Mouse (Mus musculus) intestine, postnatal 0 days (tissue): ENCODE measurements around the gene Eng. TPM values are rescaled to one million over a fixed set of nuclear protein-coding genes. Genes with fewer than 3 reads are reported as not detected.
A peak's percentile ranks its signal among the peaks of the same experiment; 100 is the strongest.

ENCODE experiments used
- ATAC-seq: fragments of 200-750 bp; cut with Nextera tagmentation; 2 replicates; pipeline ENCODE4 v1.8.0; 2017; ENCODE audit warnings: mild to moderate bottlenecking, moderate TSS enrichment, moderate library complexity
- H3K27ac ChIP-seq: fragments of 300-500 bp; sonication (generic); 2 replicates; pipeline ENCODE4 v1.5.1; 2014; ENCODE audit warnings: mild to moderate bottlenecking, low read depth, low read length, moderate library complexity
- H3K27me3 ChIP-seq: fragments of 300-500 bp; sonication (generic); replicated peaks from 2 replicates; pipeline ENCODE4 v1.6.1; 2014; ENCODE audit warnings: low read length, mixed read lengths; ENCODE audit not compliant: control insufficient read depth, insufficient read depth
- H3K36me3 ChIP-seq: fragments of 300-500 bp; sonication (generic); 2 replicates; pipeline ENCODE4 v1.6.1; 2014; ENCODE audit warnings: mild to moderate bottlenecking, moderate library complexity; ENCODE audit not compliant: control insufficient read depth, insufficient read depth
- H3K4me1 ChIP-seq: fragments of 300-500 bp; sonication (generic); replicated peaks from 2 replicates; pipeline ENCODE4 v1.6.1; 2014; ENCODE audit warnings: antibody characterized with exemption, low read length, mixed read lengths; ENCODE audit not compliant: control insufficient read depth, insufficient read depth
- H3K4me2 ChIP-seq: fragments of 300-500 bp; sonication (generic); replicated peaks from 2 replicates; pipeline ENCODE4 v1.6.1; 2014; ENCODE audit warnings: low read depth, mild to moderate bottlenecking, moderate library complexity
- H3K4me3 ChIP-seq: fragments of 300-500 bp; sonication (generic); 2 replicates; pipeline ENCODE4 v1.5.1; 2014; ENCODE audit warnings: low read depth, low read length
- H3K9ac ChIP-seq: fragments of 300-500 bp; sonication (generic); 2 replicates; pipeline ENCODE4 v1.6.1; 2014; ENCODE audit warnings: mild to moderate bottlenecking, low read depth, low read length
- H3K9me3 ChIP-seq: fragments of 300-500 bp; sonication (generic); 2 replicates; pipeline ENCODE4 v1.6.1; 2016; ENCODE audit warnings: mixed run types; ENCODE audit not compliant: control insufficient read depth
- CTCF ChIP-seq: sonication (generic); IDR thresholded peaks from 2 replicates; pipeline ENCODE4 v1.5.1; 2016; ENCODE audit warnings: low read depth, mild to moderate bottlenecking, control low read depth, antibody characterized with exemption, moderate library complexity
- WGBS: fragments of 180-500 bp; shearing (Covaris S2); extraction: QIAGEN DNeasy Blood & Tissue Kit; methylation state at CpG from one replicate; pipeline ENCODE4 v1.1.7; 2014; 5-methylcytosine and 5-hydroxymethylcytosine counted together
- polyA plus RNA-seq: library from polyadenylated mRNA; unstranded; fragments of >200 nt; fragmentation: Nextera tagmentation; extraction: Ambion mirVana; gene quantifications from 2 replicates; pipeline ENCODE4 v1.2.1, GENCODE M21; 2015

Gene Eng
- polyA plus RNA-seq, 1 experiment from 2014 or later = 32.2 TPM

DNA sequence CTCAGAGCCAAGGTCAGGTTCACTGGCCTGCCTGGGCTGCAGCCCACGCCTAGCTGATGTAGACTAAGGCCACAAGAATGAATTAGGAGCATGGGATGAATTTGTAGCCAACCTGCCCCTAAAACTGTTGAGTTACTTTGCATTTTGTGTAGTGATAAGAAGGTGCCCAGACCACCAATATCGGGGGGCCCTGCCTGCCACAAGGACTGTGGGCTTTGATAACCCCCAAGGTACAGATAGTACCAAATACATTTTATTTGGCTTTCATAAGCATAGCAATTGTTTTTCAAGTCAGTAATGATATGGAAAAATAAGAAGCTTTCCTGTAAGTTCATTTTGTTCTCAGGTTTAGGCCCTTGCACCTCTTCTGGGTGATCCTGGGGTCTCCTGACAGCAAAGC lies 12.5 kb downstream of the Eng start:
- Histone ChIP-seq H3K4me2 (no peak overlapping the region), H3K4me3 (no peak overlapping the region), H3K36me3 (no peaks in the 10 kb centered on the region; the same call in 1 of the 2 replicates), H3K9me3 (no peaks in the 10 kb centered on the region), H3K27ac (no peak overlapping the region), H3K4me1 (no peaks in the 10 kb centered on the region), H3K27me3 (no peaks in the 10 kb centered on the region), H3K9ac (no peak overlapping the region)
- WGBS = 85% methylated on average over 2 of the region's 2 CpGs
- ATAC-seq = no peak
- TF ChIP-seq CTCF = no peak

DNA sequence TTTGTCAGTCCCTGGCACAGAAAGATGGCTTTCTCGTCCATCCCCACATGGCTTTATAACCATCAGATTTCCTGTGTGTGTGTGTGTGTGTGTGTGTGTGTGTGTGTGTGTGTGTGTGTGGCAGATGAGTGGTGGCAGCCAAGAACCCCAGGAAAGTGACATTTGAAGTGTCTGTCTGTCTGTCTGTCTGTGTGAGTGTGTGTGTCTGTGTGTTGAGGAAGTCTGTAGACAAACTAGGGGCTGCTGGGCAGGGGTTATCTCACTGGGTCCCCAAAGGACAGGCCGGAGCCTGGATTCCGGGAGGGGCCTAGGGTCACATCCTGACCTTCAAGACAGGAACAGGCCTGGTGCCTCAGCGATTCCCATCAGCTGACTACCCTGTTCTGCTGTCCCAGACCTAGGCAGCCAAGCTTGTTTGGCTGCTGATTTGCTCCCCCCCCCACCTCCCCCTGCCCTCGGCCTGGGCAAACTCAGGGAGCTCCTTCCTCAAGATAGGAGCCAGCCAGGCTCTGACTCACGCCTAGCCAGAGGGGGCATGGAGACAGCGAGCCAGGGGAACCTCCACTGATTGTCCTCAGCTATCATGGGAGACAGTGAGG lies 15.2 kb downstream of the Eng start:
- 34% methylated on average over 7 of the region's 7 CpGs for WGBS
- no peak for TF ChIP-seq CTCF

DNA sequence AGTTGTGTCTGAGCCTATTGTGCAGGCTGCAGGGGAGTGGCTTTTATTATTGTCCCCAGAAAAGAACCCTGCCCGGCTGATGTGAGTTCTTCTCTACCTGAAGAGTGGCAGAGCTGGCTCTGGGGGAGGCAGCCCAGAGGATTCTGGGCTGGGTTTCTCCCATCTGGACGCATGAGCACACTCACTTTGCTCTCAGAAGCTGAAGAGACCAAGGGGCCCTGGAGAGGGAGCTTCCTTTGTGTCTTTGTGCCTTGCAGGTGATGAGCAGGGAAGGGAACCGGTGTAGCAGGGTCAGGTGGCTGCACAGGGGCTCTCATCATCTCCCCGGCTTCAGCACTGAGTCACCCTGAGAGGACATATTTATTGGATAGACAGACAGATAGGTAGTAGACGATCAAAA lies 15.9 kb downstream of the Eng start:
- no peak for ATAC-seq
- WGBS = 32% methylated on average over 5 of the region's 5 CpGs
- no peak overlapping the region for H3K27ac ChIP-seq
- no peaks in the 10 kb centered on the region; the same call in 1 of the 2 replicates for H3K36me3 ChIP-seq
- H3K4me3 ChIP-seq = no peak overlapping the region
- H3K9ac ChIP-seq = no peak overlapping the region
- H3K4me1 ChIP-seq = no peaks in the 10 kb centered on the region
- H3K9me3 ChIP-seq = no peaks in the 10 kb centered on the region
- TF ChIP-seq CTCF = no peak
- no peaks in the 10 kb centered on the region for H3K27me3 ChIP-seq
- H3K4me2 ChIP-seq = no peak overlapping the region

More for the DNA sequence above, 15.2 kb downstream of the Eng start:
- Histone ChIP-seq H3K36me3 (no peaks in the 10 kb centered on the region; the same call in 1 of the 2 replicates), H3K27me3 (no peaks in the 10 kb centered on the region), H3K27ac (no peak overlapping the region), H3K4me2 (no peak overlapping the region), H3K4me1 (no peaks in the 10 kb centered on the region), H3K9me3 (no peaks in the 10 kb centered on the region), H3K9ac (no peak overlapping the region), H3K4me3 (no peak overlapping the region)
- peak; percentile 35; the same call in 1 of the 2 replicates for ATAC-seq

DNA sequence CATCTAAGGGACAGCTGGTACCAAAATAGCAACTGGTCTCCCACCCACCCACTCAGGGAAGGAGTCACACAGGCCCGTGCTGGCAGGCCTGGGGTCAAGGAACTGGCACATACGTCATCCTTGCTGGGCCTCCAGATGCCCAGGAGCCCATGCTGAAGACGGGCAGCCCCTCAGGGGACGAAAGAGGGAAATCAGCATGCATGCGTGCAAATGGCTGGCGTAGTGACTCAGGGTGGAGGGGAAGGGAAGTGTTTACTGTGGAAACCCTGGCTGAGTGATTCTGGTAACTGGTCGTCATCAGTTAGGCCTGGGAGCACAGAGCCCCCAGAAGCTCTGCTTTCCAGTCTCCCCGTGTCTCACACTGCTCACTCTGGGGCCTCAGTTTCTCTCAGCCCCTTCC lies 18.9 kb downstream of the Eng start:
- Histone ChIP-seq H3K9ac (no peak overlapping the region), H3K4me3 (no peak overlapping the region), H3K36me3 (peaks cover 8% of the 10 kb centered on the region; the same call in 1 of the 2 replicates), H3K27me3 (no peaks in the 10 kb centered on the region), H3K4me2 (no peak overlapping the region), H3K27ac (no peak overlapping the region), H3K4me1 (no peaks in the 10 kb centered on the region), H3K9me3 (no peaks in the 10 kb centered on the region)
- TF ChIP-seq CTCF = no peak
- WGBS = 79% methylated on average over 8 of the region's 8 CpGs
- ATAC-seq = no peak

DNA sequence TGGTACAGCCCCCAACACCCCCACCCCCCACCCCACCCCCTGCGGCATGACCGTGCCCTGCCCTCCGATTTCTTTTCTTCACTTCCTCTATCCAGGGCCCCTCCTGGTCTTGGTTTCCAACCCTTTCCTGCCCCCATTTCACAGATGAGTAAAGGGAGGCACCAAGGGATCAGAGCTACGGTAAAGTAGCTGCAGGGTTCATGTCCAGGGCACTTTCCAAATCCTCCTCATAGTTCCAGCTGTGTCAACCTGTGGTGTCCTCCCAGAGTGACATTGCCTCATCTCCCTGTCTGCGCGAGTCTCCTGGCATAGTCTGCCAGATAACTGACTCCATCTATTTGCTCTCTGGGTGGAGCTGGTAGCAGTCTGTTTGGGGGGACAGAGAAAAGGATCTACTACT lies 19.5 kb downstream of the Eng start:
- Histone ChIP-seq H3K9me3 (no peaks in the 10 kb centered on the region), H3K27me3 (no peaks in the 10 kb centered on the region), H3K4me3 (no peak overlapping the region), H3K4me2 (no peak overlapping the region), H3K9ac (no peak overlapping the region), H3K4me1 (no peaks in the 10 kb centered on the region), H3K36me3 (peaks cover 8% of the 10 kb centered on the region; the same call in 1 of the 2 replicates), H3K27ac (no peak overlapping the region)
- no peak for TF ChIP-seq CTCF
- ATAC-seq = no peak
- 52% methylated on average over 6 of the region's 6 CpGs for whole genome bisulfite sequencing

DNA sequence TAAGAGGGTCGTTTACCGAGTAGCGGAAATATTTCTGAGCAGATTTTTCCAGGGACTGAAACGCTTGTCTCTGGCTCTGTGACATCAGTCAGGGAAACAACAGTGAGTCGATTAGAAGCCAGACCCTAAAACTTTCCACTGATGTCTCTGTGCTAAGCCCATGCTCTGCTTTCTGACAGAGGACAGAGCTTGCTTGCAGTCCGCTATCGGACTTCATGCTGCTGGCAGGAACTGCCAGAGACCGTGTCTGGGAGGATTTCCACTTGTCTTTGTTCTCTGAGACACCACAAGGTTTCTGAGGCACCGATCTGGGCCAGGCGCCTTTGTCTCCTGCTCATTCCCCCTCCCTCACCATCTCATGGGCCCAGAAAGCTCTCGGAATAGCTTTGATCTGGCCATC lies 21.4 kb downstream of the Eng start:
- Histone ChIP-seq H3K27me3 (no peaks in the 10 kb centered on the region), H3K4me1 (no peaks in the 10 kb centered on the region), H3K36me3 (peaks cover 20% of the 10 kb centered on the region; the same call in 1 of the 2 replicates), H3K4me3 (no peak overlapping the region), H3K9me3 (no peaks in the 10 kb centered on the region), H3K27ac (no peak overlapping the region), H3K9ac (no peak overlapping the region), H3K4me2 (no peak overlapping the region)
- ATAC-seq = no peak
- TF ChIP-seq CTCF = no peak
- WGBS = 47% methylated on average over 11 of the region's 11 CpGs
